Mouse (Mus musculus) liver, adult 2 months (tissue): Measurements from ENCODE around the gene Aimp2.

ENCODE experiments used
- CTCF ChIP-seq: fragments of 200-500 bp; IDR thresholded peaks from 2 replicates; pipeline ENCODE4 v1.5.1; 2011; ENCODE audit warnings: low read depth, low read length, control low read depth
- POLR2A ChIP-seq: fragments of 200-500 bp; IDR thresholded peaks from 2 replicates; pipeline ENCODE4 v1.6.1; 2011; ENCODE audit warnings: low read length, control low read depth; ENCODE audit not compliant: insufficient read depth; ENCODE audit errors: extremely low read depth

DNA sequence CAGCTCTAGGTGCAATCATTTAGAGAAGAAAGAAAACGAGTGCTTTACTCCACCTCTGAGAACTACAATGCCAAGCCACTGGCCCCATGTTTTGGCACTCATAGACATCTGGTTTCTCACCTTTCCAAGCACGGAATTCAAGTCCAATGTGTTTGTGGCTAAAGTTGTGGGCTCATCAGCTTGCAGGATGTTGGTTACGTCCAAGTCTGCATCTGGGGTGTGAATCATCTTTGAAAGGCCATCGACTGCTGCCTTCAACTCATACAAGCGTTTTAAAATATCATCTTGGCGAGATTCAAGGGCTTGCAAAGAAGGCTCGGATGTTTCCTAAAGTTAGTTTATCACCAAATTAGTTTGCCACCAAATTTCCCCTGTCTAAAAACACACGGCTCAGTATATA is 3.2 kb downstream of the Aimp2 start:
- no peak for TF ChIP-seq CTCF
- TF ChIP-seq POLR2A: no peak
